Mouse (Mus musculus) neural tube, embryonic 15.5 days (tissue): Measurements from ENCODE around the gene Polrmt. TPM values are rescaled to one million over a fixed set of nuclear protein-coding genes. Genes with fewer than 3 reads are reported as not detected.

Experiments used
- ATAC-seq: fragments of 200-750 bp; cut with Nextera tagmentation; 2 replicates; pipeline ENCODE4 v1.8.0; 2017; ENCODE audit warnings: mild to moderate bottlenecking, moderate TSS enrichment, moderate library complexity; ENCODE audit not compliant: low FRiP score
- H3K27ac ChIP-seq: fragments of 300-500 bp; sonication (generic); replicated peaks from 2 replicates; pipeline ENCODE4 v1.5.1; 2015; ENCODE audit warnings: mild to moderate bottlenecking, inconsistent platforms
- H3K27me3 ChIP-seq: fragments of 300-500 bp; sonication (generic); replicated peaks from 2 replicates; pipeline ENCODE4 v1.6.1; 2015; ENCODE audit warnings: inconsistent platforms
- H3K36me3 ChIP-seq: fragments of 300-500 bp; sonication (generic); 2 replicates; pipeline ENCODE4 v1.6.1; 2015; ENCODE audit warnings: inconsistent platforms
- H3K4me1 ChIP-seq: fragments of 300-500 bp; sonication (generic); 2 replicates; pipeline ENCODE4 v1.6.1; 2015; ENCODE audit warnings: inconsistent platforms
- H3K4me2 ChIP-seq: fragments of 300-500 bp; sonication (generic); 2 replicates; pipeline ENCODE4 v1.6.1; 2015; ENCODE audit warnings: inconsistent platforms, mild to moderate bottlenecking, moderate library complexity
- H3K4me3 ChIP-seq: fragments of 300-500 bp; sonication (generic); replicated peaks from 2 replicates; pipeline ENCODE4 v1.5.1; 2015; ENCODE audit warnings: mild to moderate bottlenecking, inconsistent platforms
- H3K9ac ChIP-seq: fragments of 300-500 bp; sonication (generic); replicated peaks from 2 replicates; pipeline ENCODE4 v1.6.1; 2015; ENCODE audit warnings: mild to moderate bottlenecking, inconsistent platforms
- H3K9me3 ChIP-seq: fragments of 300-500 bp; sonication (generic); replicated peaks from 2 replicates; pipeline ENCODE4 v1.6.1; 2016; ENCODE audit warnings: inconsistent platforms
- WGBS: fragments of 180-500 bp; shearing (Covaris S2); methylation state at CpG from one replicate; pipeline ENCODE4 v1.1.7; 2015; ENCODE audit warnings: mixed read lengths; 5-methylcytosine and 5-hydroxymethylcytosine counted together
- polyA plus RNA-seq: library from polyadenylated mRNA; unstranded; fragments of >200 nt; fragmentation: Nextera tagmentation; extraction: Ambion mirVana; gene quantifications from 2 replicates; pipeline ENCODE4 v1.2.1, GENCODE M21; 2015

Gene Polrmt
- polyA plus RNA-seq, 1 experiment from 2014 or later, result 43.4 TPM

DNA sequence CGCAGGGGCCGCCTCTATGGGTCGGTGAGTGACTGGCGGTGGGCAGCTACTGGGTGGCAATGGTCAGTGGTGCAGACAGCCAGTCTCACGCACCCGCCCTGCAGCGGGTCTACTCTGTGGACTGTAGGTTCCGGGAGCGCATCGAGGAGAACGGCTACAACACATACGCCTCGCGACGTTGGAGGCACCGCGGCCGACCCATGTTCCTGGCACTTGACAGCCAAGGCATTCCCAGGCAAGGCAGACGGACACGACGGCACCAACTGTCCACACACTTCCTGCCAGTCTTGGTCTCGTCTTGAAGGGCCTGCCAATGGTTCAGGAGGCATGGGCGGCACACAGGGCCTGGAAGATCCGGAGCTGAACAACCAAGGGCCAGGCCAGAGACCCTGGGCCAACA lies 10.3 kb upstream of the Polrmt start:
- no peak overlapping the region for H3K4me3 ChIP-seq
- no peaks in the 10 kb centered on the region for H3K9me3 ChIP-seq
- peaks cover 9% of the 10 kb centered on the region for H3K4me1 ChIP-seq
- H3K27ac ChIP-seq, result no peak overlapping the region
- peaks cover 54% of the 10 kb centered on the region for H3K36me3 ChIP-seq
- no peaks in the 10 kb centered on the region for H3K27me3 ChIP-seq
- H3K9ac ChIP-seq, result no peak overlapping the region
- no peak overlapping the region for H3K4me2 ChIP-seq
- WGBS, result 92% methylated on average over 24 of the region's 24 CpGs
- ATAC-seq, result no peak

DNA sequence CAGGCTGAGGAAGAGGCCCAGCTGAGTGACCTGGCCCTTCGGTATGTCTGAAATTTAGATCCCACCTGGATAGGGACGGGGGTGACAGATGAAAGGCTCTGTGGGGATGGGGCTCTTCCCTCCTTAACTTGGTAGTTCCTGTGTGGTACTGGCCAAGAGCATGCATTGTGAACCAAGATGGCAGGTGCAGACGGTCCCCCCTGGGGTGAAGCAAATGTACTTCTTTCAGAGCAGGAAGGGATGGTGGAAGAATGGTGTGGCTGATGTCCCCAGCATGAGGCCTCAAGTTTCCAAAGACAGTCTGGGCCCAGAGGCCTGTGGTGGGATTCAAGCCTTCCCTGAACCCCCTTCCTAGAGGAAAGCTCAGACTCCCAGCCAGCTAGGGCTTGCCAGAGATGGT lies 9.5 kb upstream of the Polrmt start:
- H3K27ac ChIP-seq, result no peak overlapping the region
- no peak overlapping the region for H3K9ac ChIP-seq
- peaks cover 9% of the 10 kb centered on the region for H3K4me1 ChIP-seq
- H3K27me3 ChIP-seq, result no peaks in the 10 kb centered on the region
- H3K4me2 ChIP-seq, result 0 out of 2 replicates have a peak overlapping the region, but pooled peaks have one; percentile 86
- WGBS, result 81% methylated on average over 3 of the region's 3 CpGs
- H3K36me3 ChIP-seq, result peaks cover 46% of the 10 kb centered on the region
- H3K9me3 ChIP-seq, result no peaks in the 10 kb centered on the region
- no peak overlapping the region for H3K4me3 ChIP-seq
- no peak for ATAC-seq

DNA sequence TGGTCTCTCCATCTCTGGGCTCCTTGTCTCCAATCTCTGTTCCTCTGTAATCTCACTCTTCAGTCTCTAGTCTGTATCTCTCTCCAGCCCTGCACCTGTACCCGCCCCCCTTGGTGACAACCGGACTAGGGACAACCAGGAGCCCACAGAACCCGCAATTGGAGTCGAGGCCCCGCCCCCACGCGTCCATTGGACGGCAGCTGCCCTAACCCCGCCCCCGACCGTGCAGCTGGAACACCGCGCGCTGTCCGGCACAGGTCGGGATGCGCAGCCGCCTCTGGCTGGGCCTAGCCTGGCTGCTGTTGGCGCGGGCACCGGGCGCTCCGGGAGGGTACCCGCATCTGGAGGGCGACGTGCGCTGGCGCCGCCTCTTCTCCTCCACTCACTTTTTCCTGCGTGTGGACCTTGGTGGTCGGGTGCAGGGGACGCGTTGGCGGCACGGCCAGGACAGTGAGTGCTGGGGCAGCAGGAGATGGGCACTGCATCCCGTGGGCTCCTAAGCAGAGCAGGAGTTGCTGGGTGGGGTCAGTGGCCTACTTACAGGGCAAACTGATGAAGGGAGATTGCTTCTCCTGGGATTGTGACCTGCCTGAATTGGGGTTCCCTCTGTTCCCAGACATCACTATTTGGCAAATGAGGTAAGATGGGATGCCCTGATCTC lies 8.6 kb upstream of the Polrmt start, which contains the start of gene Fgf22:
Fgf22 (plus strand) TSS at position 221 of the 661 bp plus-strand sequence.
- H3K27me3 ChIP-seq, result no peaks in the 10 kb centered on the region
- WGBS, result under 1% methylated on average over 36 of the region's 36 CpGs
- H3K27ac ChIP-seq, result no peak within 1 kb of the TSS
- no peaks in the 10 kb centered on the region for H3K9me3 ChIP-seq
- peak within 1 kb of the TSS; percentile 86 for H3K4me2 ChIP-seq
- peak; percentile 85 for ATAC-seq
- H3K4me1 ChIP-seq, result peaks cover 9% of the 10 kb centered on the region
- peak within 1 kb of the TSS; percentile 45 for H3K4me3 ChIP-seq
- peaks cover 37% of the 10 kb centered on the region for H3K36me3 ChIP-seq
- peak within 1 kb of the TSS; percentile 54 for H3K9ac ChIP-seq

DNA sequence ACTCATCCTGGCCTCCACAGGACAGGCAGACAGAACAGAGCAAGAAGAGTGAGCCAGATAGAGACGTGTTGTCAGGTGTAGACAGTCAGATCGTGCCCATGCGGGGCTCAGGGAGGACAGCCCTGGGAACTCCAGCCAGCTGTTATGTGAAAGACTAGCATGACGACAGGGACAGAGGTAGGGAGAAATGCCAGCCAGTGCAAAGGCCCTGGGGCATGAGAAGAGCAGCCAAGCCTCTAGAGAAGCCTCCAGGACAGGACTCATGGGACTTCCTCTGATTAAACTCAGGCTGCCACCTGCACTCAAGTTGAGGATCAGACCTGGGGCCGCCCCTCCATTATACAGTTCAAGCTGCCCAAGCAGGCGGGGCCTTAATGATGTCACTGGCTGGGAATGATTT lies 2.1 kb upstream of the Polrmt start:
- H3K27me3 ChIP-seq, result no peaks in the 10 kb centered on the region
- H3K9me3 ChIP-seq, result no peaks in the 10 kb centered on the region
- H3K27ac ChIP-seq, result no peak overlapping the region
- ATAC-seq, result no peak
- no peak overlapping the region for H3K9ac ChIP-seq
- peaks cover 19% of the 10 kb centered on the region for H3K4me1 ChIP-seq
- H3K4me2 ChIP-seq, result no peak overlapping the region
- no peak overlapping the region for H3K4me3 ChIP-seq
- WGBS, result 76% methylated on average over 6 of the region's 6 CpGs
- peaks cover 10% of the 10 kb centered on the region for H3K36me3 ChIP-seq

DNA sequence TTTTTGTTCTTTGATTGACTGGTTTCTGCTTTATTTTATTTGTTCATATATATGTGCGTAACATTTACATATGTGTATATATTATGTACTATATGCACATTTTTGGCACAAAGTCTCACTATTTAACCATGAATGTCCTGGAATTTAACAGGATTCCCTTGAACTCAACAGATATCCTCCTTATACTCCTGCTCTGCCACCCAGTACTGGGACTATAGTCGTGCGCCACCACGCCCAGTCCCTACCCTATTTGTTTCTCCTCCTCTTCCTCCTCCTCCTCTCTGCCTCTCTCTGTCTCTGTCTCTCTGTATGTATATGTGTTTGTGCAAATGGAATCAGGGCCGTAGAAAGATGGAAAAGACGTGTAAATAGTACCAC lies 382 bp upstream of the Polrmt start:
- peak overlapping the region; percentile 73 for H3K4me2 ChIP-seq
- 28% methylated on average over 6 of the region's 6 CpGs for WGBS
- H3K9me3 ChIP-seq, result no peaks in the 10 kb centered on the region
- 0 out of 2 replicates have a peak overlapping the region, but pooled peaks have one; percentile 41 for H3K27ac ChIP-seq
- no peaks in the 10 kb centered on the region for H3K27me3 ChIP-seq
- peaks cover 26% of the 10 kb centered on the region for H3K36me3 ChIP-seq
- peak overlapping the region; percentile 70 for H3K4me3 ChIP-seq
- peak overlapping the region; percentile 42; the same call in 1 of the 2 replicates for H3K9ac ChIP-seq
- peak; percentile 54 for ATAC-seq
- H3K4me1 ChIP-seq, result peaks cover 19% of the 10 kb centered on the region

GRCm38 (mm10) chr10:79745411-79745810 lies 970 bp downstream of the Polrmt start:
- no peaks in the 10 kb centered on the region; the same call in 1 of the 2 replicates for H3K9me3 ChIP-seq
- H3K4me1 ChIP-seq, result peaks cover 19% of the 10 kb centered on the region
- H3K36me3 ChIP-seq, result peaks cover 39% of the 10 kb centered on the region
- peak overlapping the region; percentile 70 for H3K4me3 ChIP-seq
- peak overlapping the region; percentile 73 for H3K4me2 ChIP-seq
- no peak overlapping the region for H3K27ac ChIP-seq
- WGBS, result 97% methylated on average over 3 of the region's 3 CpGs
- no peak for ATAC-seq
- no peak overlapping the region for H3K9ac ChIP-seq
- no peaks in the 10 kb centered on the region for H3K27me3 ChIP-seq

GRCm38 (mm10) chr10:79743650-79744365 lies 2.6 kb downstream of the Polrmt start:
- ATAC-seq, result no peak
- 96% methylated on average over 15 of the region's 15 CpGs for WGBS
- Histone ChIP-seq H3K9ac (no peak overlapping the region), H3K9me3 (peaks cover 14% of the 10 kb centered on the region), H3K4me3 (no peak overlapping the region), H3K27ac (no peak overlapping the region), H3K4me1 (peaks cover 19% of the 10 kb centered on the region), H3K27me3 (no peaks in the 10 kb centered on the region), H3K4me2 (no peak overlapping the region), H3K36me3 (peaks cover 55% of the 10 kb centered on the region)

- 93% methylated on average over 11 of the region's 11 CpGs for WGBS
- H3K9ac ChIP-seq, result no peak overlapping the region
- H3K9me3 ChIP-seq, result peaks cover 21% of the 10 kb centered on the region
- H3K36me3 ChIP-seq, result peaks cover 62% of the 10 kb centered on the region
- ATAC-seq, result no peak
- no peak overlapping the region for H3K27ac ChIP-seq
- H3K4me1 ChIP-seq, result peaks cover 19% of the 10 kb centered on the region
- H3K4me2 ChIP-seq, result no peak overlapping the region
- H3K27me3 ChIP-seq, result no peaks in the 10 kb centered on the region
- H3K4me3 ChIP-seq, result no peak overlapping the region
Measured at GRCm38 (mm10) chr10:79743161-79743560, 3.2 kb downstream of the Polrmt start.

- 54% methylated on average over 11 of the region's 11 CpGs for WGBS
- Histone ChIP-seq H3K27me3 (peaks cover 2% of the 10 kb centered on the region; the same call in 1 of the 2 replicates), H3K4me1 (peaks cover 12% of the 10 kb centered on the region), H3K4me2 (no peak overlapping the region), H3K9me3 (peaks cover 25% of the 10 kb centered on the region), H3K9ac (no peak overlapping the region), H3K4me3 (no peak overlapping the region), H3K27ac (no peak overlapping the region), H3K36me3 (peaks cover 85% of the 10 kb centered on the region)
- no peak for ATAC-seq
Measured at GRCm38 (mm10) chr10:79740863-79741262, 5.5 kb downstream of the Polrmt start.

DNA sequence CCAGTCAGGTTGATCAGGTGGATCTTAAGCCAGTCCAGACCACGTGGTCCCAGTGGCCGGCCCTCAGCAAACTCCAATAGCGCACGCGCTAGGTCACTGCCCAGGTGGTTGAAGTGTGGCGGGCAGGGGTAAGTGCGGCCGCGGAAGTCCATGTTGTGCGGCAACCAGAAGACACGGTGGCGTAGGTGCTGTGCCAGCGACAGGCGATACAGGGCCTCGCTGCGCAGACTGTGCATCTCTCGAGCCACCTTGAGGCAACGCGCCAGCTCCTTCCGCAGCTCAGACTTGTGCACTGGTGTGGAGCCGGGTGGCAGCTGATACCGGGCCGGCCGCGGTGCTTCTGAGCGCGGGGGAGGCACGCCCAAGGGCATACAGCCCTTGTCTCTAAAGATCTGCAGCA lies 7.1 kb downstream of the Polrmt start:
- Histone ChIP-seq H3K9me3 (peaks cover 25% of the 10 kb centered on the region), H3K4me3 (no peak overlapping the region), H3K27ac (no peak overlapping the region), H3K27me3 (peaks cover 7% of the 10 kb centered on the region; the same call in 1 of the 2 replicates), H3K9ac (no peak overlapping the region), H3K36me3 (peaks cover 97% of the 10 kb centered on the region), H3K4me2 (no peak overlapping the region), H3K4me1 (peaks cover 9% of the 10 kb centered on the region; the same call in 1 of the 2 replicates)
- ATAC-seq, result no peak
- 96% methylated on average over 28 of the region's 28 CpGs for WGBS

DNA sequence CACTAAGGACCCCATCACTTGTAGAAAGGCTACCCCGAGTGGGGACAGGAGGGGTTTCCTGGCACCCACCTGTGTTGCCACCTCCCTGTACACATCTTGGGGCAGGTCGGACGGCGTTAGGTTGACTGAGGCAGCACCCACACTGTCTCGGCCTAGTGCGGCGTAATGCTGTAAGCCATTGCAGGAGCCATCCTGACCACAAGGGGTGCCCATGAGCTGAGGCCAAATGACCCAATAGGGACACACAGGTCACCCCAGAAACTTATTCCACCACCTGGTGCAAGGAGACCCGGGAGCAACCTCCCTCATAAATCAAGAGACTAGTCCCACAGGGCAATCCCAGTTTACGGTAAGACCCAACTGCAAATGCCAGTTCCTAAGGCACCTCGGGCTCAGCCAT lies 8.1 kb downstream of the Polrmt start:
- no peak overlapping the region for H3K4me3 ChIP-seq
- peaks cover 9% of the 10 kb centered on the region; the same call in 1 of the 2 replicates for H3K4me1 ChIP-seq
- peaks cover 96% of the 10 kb centered on the region for H3K36me3 ChIP-seq
- ATAC-seq, result no peak
- no peak overlapping the region for H3K9ac ChIP-seq
- no peak overlapping the region for H3K4me2 ChIP-seq
- 85% methylated on average over 10 of the region's 10 CpGs for WGBS
- H3K9me3 ChIP-seq, result peaks cover 25% of the 10 kb centered on the region
- H3K27ac ChIP-seq, result no peak overlapping the region
- peaks cover 7% of the 10 kb centered on the region; the same call in 1 of the 2 replicates for H3K27me3 ChIP-seq

- H3K27me3 ChIP-seq, result peaks cover 7% of the 10 kb centered on the region; the same call in 1 of the 2 replicates
- peaks cover 25% of the 10 kb centered on the region for H3K9me3 ChIP-seq
- H3K9ac ChIP-seq, result no peak overlapping the region
- 87% methylated on average over 12 of the region's 14 CpGs for WGBS
- peaks cover 9% of the 10 kb centered on the region; the same call in 1 of the 2 replicates for H3K4me1 ChIP-seq
- H3K36me3 ChIP-seq, result peaks cover 98% of the 10 kb centered on the region
- no peak overlapping the region for H3K4me3 ChIP-seq
- no peak for ATAC-seq
- H3K4me2 ChIP-seq, result no peak overlapping the region
- no peak overlapping the region for H3K27ac ChIP-seq
Measured at GRCm38 (mm10) chr10:79736706-79737105, 9.7 kb downstream of the Polrmt start.
